Mouse (Mus musculus) lung, postnatal 4 days (tissue): ENCODE measurements around the gene Med12.
"Not testable (repeated sequence)": the region's sequence is repeated elsewhere in the genome, so short reads cannot be mapped to it uniquely, and the experiment has no call there.

ENCODE experiments used
- DNase-seq, 2 experiments: peaks; one replicate each; pipeline ENCODE4 v3.0.0; 2021

The Med12 gene

DNA sequence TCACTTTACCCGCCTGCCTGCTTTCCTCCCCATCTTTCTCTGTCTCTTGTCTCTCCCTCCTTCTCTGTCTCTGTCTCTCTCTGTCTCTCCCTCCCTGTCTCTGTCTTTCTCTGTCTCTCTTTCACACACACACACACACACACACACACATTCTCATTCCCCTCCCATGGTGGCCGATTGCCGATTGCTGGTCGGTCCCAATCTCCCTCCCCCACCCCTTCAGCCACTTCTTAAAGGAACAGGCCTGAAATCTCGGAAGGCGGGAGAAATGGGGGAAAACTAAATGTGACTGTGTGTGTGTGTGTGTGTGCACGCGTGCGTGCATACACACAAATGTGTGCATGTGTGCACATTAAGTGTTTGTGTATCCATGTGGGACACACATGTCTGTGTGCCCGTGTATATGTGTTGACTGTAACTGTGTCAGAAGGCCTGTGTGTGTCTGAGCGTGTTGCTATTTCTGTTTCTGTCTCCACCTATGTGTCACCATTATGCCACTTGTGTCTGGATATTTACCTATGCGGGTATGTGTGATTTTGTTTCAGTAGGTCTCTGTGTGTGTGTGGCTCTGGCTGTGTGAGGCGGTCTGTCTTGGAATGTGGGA is 26.7 kb downstream of the Med12 start:
- no peak for DNase-seq

DNA sequence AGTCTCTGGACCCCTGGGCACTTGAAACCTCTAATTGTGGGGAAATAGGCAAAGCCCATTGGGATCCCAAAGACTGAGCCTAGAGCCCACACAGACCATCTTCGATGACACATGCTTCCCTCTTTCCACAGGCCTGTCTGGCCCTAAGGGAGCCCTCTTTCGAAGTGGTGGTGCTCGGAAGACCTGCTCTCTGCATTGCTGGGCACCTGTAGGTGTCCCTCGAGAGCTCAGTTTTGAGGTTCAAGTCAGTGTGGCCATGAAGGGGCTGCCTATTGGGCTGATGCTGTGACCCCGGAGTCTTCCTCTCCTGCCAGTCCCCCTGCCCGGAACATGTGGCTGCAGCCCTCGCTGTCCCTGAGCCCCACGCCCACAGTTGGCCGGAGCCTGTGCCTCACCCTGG is 27.8 kb downstream of the Med12 start:
- no peak for DNase-seq

DNA sequence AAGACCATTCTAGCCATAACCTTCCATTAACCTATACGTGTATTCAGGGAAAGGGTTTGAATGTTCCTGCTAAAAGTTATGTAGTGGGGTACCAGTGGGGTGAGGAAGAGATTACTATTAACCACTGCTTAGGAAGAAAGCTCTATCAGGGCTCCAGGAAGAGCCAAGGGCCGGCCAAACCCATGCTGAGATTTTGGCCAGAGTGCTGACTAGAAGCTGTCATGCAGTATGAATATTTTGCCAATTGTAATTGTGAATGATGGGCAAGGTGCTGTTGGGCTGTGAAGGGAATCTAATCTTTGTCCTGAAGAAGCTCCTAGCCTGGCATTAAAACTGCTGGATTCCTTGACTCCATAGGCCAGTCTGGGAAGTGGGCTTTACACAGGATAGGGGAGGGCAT is 30.8 kb downstream of the Med12 start:
- DNase-seq = no peak

DNA sequence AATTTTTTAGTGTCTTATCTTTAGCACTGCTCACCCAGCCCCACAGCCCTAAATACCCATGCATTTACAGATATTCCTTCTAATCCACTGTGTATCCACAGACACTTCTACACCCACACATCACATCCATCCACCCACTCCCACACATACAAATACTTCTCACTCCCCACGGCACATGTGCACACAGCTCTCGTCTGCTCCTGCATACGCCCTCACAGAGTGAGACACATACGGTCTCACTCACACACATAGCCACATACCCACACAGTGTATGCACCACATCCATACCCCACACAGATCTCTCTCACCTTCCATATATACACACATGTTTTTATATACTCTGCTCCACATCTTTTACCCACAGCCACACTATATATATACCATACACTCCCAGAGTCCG is 35.5 kb downstream of the Med12 start:
- no peak for DNase-seq

DNA sequence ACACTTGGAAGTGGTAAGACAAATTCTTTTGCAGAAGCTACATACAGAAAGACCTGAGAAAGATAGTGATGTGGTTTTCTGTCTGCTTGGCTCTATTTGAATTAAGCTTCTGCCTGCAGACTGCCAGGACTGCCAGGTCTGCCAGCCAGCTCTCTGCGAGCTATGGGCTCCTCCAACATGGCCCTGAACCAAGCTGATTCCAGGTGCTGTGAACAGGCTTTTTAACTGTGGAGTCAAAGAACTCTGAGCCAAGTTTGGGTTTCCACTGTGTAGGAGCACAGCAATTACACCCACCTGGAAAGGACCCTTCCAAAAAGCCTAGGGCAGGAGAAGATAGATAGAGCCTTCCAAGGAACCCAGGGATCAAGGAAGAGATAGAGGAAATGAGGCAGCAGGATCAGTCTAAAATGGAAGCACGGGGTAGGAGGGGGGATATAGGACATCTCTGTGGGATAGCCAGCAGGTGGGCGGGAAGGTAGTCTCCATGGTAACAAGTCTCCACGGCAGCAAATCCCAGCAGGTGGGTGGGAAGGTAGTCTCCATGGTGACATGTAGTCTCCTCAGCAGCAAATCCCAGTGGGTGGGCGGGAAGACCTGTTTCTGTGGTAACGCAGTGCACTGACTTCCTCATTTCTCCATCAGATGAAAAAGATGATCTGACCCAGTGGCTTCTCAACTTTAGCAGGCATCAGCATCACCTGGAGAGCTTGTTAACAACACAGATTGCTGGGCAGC is 40.0 kb downstream of the Med12 start:
- no peak for DNase-seq

DNA sequence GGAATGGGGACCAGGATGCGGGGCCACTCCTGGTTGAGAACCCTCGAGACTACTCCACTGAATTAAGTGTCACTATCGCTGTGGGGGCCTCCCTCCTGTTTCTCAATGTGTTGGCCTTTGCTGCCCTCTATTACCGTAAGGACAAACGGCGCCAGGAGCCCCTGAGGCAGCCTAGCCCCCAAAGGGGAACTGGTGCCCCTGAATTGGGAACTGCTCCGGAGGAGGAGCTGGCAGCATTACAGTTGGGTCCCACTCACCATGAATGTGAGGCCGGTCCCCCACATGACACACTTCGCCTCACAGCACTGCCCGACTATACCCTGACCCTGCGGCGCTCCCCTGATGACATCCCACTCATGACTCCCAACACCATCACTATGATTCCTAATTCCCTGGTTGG is 45.9 kb downstream of the Med12 start:
- DNase-seq = no peak

DNA sequence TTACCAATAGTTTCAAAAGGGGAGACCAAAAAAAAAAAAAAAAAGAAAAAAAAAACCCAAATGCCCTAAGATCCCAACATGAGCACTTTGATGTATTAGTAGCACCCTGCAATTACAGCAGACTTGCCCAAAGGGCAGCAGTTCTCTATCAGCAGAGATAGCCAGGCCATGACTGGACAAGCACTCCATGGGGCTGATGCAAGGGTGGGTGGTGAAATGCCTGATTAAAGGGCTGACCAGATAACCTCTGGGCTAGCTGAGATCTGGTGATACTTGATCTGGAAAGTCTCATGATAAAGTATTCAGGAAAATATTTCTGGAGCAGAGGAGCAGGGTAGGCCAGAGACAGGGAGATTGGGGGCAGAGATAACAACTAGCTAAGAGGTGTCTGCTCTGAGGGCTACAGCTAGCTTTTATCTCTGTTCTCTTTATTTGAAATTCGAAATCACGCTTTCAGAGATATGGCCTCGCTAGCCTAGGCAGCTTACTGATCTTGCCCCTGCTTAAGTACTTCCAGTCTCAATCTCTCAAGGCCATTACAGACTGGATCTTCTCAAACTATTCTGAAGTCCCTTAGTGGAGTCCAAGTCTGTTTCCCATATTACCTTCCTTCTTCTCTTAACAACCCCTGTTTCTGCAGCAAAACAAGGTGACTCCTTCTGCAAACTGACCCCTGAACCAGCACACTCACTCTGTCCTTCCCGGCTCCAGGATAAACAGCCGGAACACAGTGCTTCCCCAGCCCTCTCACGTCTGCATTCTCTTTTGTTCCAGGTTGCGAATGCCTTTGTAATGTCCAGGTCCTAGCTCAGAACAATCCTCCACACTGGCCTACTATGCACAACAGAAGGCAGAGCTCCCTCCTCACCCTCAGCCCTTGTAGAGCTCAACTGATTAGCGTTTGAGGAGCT is 52.4 kb downstream of the Med12 start:
- DNase-seq = no peak

DNA sequence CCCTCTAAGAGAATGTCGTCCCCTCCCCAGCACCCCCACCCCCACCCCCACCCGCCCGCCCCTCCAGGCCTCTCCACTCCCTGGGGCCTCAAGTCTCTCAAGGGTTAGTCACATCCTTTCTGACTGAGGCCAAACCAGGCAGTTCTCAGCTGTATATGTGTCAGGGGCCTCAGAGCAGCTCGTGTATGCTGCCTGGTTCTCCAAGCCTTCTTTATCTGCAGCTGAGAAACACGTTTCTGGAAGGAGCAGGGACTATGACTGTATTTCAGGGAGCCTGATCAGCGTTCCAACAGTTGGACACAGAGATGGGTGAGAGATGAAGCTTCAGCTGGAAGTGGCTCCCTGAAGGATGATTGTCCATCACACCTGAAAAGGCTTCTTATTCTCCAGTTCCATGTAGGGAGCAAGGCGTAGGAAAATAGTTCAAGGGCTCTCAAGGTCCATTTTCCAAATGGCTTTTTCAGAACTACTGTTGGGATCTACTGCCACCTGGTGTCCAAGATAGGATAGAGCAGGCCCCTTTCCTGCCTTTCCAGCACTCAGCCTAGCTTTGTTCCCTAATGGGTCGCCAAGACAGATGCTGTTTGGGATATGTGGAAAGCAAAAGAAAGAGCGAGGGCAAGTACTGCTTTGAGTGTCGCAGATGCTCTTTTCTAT is 55.7 kb downstream of the Med12 start:
- DNase-seq = peak; percentile 28 to 68

DNA sequence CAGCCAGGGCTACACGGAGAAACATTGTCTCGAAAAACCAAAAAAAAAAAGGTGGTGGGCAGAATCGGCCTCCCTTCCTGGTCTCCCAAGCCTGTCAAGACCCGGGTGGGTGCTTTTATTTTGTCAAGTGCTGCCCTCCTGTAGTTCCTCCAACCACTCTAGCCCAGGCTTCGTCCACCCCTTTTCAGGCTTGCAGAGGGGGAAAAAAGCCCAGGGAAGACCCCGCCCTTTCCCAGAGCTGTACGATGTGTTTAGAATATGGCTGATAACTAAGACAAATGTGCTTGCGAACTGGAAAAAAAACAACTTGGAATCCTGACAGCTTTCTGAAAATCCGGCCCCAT is 58.2 kb downstream of the Med12 start:
- no peak for DNase-seq

DNA sequence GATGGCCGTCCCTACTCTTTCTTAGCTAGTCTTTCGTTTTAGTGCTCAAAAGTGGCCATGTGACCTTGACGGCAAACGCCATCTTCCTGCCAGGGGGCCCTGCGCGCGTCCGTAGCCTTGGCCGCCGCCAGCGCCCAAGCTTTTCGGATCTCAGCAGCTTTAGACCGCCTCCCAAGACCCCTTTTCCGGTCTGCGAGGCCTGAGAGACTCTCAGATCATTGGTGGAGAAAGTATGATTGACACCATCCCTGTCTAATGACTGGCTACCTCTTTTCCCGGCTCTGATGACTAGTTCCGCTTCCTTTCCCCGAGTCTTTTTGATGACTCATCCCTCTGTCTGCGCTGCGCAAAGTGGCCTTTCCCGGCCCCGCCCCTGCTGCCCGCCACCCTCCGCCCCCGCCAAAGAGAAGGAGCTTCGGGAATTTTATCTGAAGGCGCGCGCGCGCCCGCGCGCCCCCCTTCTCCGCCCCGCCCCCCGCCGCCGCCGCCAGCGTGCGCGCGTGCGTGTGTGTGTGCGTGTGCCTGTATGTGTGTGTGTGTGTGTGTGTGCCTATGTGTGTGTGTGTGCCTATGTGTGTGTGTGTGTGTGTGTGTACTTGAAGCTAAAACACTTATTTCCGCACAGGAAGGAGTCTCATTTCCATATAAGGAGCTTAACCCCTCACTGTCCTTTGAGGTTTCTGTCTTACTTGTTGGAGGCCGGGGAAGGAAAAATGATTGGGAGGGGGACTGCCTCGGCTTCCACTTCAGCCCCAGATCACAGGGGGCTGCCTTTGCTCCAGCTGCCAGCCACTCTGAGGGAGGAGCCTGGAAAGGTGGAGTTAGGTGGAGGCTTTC is 58.8 kb downstream of the Med12 start:
- peak; percentile 88 to 95 for DNase-seq

DNA sequence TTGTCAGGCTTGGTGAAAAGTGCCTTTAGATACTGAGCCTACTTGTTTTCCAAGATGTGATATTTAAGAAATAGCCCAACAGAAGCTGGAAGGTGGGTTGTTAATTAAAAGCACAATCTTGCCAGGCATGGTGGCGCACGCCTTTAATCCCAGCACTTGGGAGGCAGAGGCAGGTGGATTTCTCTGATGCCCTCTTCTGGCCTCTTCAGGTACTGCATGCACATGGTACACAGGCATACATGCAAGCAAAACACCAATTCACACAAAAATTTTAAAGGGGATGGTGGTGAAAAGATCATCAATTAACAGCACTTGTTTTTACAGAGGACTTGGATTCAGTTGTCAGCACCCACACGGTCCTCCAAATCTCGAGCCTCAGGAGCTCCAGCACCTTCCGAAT is 60.8 kb downstream of the Med12 start:
- DNase-seq = no peak

DNA sequence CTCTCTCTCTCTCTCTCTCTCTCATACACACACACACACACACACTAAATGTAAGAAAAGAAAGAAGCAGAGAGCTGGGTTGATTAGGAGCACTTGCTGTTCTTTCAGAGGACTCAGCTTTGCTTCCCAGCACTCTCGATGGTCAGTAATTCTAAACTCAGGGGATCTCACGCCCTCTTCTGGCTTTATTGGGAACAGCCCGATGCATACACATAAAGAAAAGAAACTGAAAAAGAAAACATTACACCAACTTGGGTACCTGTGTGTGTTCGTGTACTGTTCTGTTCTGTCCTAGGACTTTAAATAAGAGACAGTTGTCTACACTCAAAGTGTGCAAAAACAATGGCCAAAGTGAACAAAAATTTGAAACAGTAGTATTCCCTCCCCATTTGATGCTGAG is 64.8 kb downstream of the Med12 start:
- DNase-seq = no peak

DNA sequence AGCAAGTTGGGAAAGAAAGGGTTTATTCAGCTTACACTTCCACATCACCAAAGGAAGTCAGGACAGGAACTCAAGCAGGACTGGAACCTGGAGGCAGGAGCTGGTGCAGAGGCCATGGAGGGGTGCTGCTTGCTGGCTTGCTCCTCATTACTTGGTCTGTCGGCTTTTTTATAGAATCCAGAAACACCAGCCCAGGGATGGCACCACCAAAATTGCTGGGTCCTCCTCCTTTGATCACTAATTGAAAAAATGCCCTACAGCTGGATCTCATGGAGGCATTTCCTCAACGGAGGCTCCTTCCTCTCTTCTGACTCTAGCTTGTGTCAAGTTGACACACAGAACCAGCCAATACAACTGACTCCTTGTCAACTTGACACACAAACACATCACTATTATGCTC is 69.0 kb downstream of the Med12 start:
- not testable (repeated sequence) for DNase-seq

DNA sequence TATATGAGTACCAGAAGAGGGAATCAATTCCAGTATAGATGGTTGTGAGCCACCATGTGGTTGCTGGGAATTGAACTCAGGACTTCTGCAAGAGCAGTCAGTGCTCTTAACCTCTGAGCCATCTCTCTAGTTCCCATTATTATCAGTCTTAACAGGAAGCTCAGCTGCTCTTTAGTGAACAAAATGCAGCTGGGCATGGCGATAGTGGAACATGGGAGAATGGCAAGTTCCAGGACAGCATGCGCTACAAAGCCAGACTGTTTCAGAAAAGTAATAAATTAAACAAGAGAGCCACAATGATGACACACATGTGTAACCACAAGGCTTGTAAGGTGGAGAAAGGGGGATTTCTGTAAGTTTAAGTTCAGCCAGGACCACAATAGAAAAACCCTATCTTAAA is 71.6 kb downstream of the Med12 start:
- DNase-seq = no peak

DNA sequence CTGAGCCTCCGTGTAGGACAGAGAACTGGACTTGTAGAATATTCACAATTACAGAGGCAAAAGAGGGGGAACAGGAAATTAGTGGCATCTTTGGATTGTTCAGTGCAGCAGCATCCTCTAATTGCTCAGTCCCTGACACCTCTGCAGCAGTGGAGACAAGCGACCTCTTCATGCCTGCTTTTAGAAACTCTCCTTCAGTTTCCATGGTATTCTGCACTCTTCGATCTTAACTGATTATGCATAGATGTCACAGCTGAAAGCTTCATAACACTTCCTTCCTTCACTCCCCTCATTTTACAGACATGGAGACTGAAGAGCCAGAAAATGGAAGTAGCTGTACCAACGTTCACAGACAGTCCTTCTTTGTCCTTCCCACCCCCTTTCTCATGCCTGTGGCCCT is 72.6 kb downstream of the Med12 start:
- no peak for DNase-seq
